Mouse (Mus musculus) Patski (cell line): ENCODE results near the gene Mief1. TPM values are rescaled to one million over a fixed set of nuclear protein-coding genes. Genes with fewer than 3 reads are reported as not detected.

Experiments
- ATAC-seq: fragments of 100-300 bp; one replicate; pipeline ENCODE4 v1.8.0; 2021
- CTCF ChIA-PET: fragments of 350-600 bp; sonication (Branson Sonifier 250); formaldehyde crosslinking; loops from one replicate; lab custom pipeline; 2022; ENCODE audit warnings: inconsistent platforms; lab: Charles Lee
- POLR2A ChIA-PET: fragments of 350-600 bp; sonication (Branson Sonifier 250); formaldehyde crosslinking; loops from one replicate; lab custom pipeline; 2022; ENCODE audit warnings: antibody characterized with exemption, inconsistent platforms; lab: Charles Lee
- DNase-seq: peaks from one replicate; pipeline ENCODE4 v3.0.0-alpha.2; 2011; ENCODE audit warnings: low read depth, low spot score
- H3K27me3 ChIP-seq: fragments of 371-371 bp; one replicate; pipeline ENCODE4 v1.5.1; 2021
- CTCF ChIP-seq: fragments of 100-300 bp; IDR thresholded peaks from one replicate; pipeline ENCODE4 v1.5.1; 2021
- in situ Hi-C: fragments of 300-500 bp; cut with MboI; formaldehyde crosslinking; loops from 3 replicates; pipeline ENCODE4 v1.11.1; 2018; ENCODE audit warnings: low pct_unique_long_range_greater_than_20kb, mixed read lengths
- polyA plus RNA-seq: library from polyadenylated mRNA; unstranded; gene quantifications from one replicate; pipeline ENCODE4 v1.2.3, GENCODE M21; 2021

Mief1 gene
- polyA plus RNA-seq, 1 experiment from 2014 or later, result 18.4 TPM

DNA sequence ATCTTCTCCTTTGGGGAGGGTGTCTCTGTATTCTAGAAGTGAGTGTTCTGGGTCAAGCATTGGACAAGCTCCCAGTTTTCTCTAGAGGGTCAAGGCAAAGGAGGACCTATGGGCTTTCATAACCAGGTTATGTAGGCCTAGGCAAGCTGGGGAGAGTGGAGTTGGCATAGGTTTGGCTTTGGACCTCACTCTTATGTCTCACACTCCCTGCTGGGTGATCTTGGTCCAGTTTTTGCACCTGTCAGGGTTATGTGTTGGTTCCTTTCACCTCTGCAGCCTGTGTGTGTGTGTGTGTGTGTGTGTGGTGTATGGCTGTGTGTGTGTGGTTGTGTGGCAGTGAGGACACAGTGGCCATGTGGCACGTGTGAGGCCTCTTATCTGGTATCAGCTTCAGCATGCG lies 45.2 kb downstream of the Mief1 start:
- ChIA-PET POLR2A (no interaction called here), CTCF (no interaction called here)
- TF ChIP-seq CTCF, result no peak
- ATAC-seq, result no peak
- DNase-seq, result no peak
- peaks cover 25% of the 10 kb centered on the region for H3K27me3 ChIP-seq
- in situ Hi-C loops, result loop anchor here (10.0 kb wide), 1 partner anchor 216 kb away; no protein-coding TSS in a partner anchor

DNA sequence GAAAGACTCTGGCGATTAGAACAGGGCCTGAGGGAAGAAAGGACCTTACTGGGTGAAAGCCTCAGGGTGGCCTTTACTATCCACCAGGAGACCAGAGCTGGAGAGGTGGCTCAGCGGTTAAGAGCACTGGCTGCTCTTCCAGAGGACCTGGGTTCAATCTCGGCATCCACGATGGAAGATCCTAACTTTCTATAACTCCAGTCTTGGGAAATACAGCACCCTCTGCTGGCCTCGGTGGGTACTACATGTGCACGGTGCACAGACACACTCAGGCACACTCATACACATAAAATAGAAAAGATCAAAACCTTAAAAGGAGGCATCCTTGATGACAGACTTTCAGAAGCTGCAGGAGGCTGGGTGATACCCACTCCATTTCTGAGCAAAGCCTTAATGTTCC lies 46.8 kb downstream of the Mief1 start:
- POLR2A ChIA-PET, result no interaction called here
- no peak for DNase-seq
- CTCF ChIA-PET, result interaction anchor here (1.4 kb wide), 1 partner anchor 13 kb away, joined by 7 read pairs; no protein-coding TSS in a partner anchor
- in situ Hi-C loops, result no loop called here
- no peak for ATAC-seq
- TF ChIP-seq CTCF, result peak; percentile 85
- H3K27me3 ChIP-seq, result peaks cover 37% of the 10 kb centered on the region

DNA sequence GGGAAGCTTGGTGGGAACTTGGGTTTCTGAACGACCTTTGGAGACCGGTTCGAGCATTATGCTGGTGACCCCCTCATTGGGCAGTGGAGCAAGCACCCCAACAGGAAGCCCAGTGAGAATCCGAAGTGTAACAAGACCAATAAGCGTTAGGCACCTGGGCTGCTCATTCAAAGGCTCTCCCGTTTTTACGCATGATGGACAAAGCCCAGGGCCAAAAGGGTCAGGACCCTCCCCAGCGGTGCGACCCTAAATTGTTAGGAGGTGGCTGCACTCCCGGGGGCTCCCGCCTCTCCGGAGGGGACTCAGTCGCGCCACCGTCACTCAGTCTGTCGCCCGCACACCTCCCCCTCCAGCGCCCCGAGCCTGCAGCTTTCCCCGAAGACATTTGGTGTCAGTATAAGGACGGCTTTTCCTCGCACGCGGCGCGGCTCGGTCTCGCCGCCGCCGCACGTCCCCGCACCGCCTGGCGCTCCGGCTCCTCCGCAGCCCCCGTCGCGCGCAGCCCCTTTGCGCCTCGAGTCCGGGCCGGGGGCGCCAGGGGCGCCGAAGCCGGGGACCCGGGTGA lies 53.1 kb downstream of the Mief1 start, which contains the start of gene Cacna1i:
Cacna1i (plus strand) TSS at position 388 of the 565 bp plus-strand sequence.
- CTCF ChIA-PET, result interaction anchor here (1.6 kb wide), 1 partner anchor 418 kb away, joined by 3 read pairs; no protein-coding TSS in a partner anchor
- ATAC-seq, result no peak

DNA sequence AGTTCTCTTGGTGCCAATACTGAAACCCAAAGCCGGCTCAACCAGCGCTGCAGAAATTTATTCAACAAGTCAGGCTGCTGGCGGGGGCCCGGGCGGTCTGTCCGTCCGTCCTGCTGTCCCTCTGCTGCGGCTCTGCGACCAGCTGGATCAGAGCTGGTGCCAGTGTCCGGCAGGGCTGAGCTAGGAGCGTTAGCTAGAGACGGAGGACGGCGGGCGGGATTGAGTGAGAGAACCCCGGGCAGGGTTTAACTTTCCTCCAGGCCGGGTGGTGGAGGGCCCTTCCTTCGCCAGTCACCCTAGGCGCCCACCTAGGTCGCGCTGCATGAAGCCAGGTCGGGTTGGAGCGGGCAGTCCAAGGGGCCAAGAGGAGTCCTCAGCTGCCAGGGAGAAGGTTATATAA lies 54.2 kb downstream of the Mief1 start:
- CTCF ChIA-PET, result no interaction called here
- in situ Hi-C loops, result no loop called here
- POLR2A ChIA-PET, result no interaction called here
- ATAC-seq (no peak), DNase-seq (no peak)
- TF ChIP-seq CTCF, result no peak
- H3K27me3 ChIP-seq, result peaks cover 50% of the 10 kb centered on the region

More for the DNA sequence above, 53.1 kb downstream of the Mief1 start, which contains the start of gene Cacna1i:
- in situ Hi-C loops, result no loop called here
- no peak for DNase-seq
- H3K27me3 ChIP-seq, result peaks cover 58% of the 10 kb centered on the region
- no peak for TF ChIP-seq CTCF
- POLR2A ChIA-PET, result no interaction called here

DNA sequence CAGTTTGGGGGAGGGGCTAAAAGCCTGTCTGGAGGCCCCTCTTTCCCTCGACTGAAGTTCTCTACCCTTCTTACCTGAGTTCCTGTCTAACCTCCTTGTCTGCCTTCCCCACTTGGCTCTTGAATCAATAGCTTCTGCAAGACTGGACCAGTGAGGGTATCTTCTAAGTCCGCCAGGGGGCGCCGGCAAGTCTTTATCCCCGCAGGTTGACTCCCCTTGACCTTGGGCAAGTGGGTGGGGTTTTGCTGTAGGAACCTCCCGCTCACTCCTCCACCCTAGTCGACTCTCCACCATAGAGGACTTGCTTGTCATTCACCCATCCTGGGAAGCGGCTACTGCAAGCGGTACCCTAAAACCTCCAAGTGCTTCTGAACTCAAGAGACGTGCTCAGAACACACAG lies 55.6 kb downstream of the Mief1 start:
- peaks cover 43% of the 10 kb centered on the region for H3K27me3 ChIP-seq
- DNase-seq, result no peak
- in situ Hi-C loops, result no loop called here
- peak; percentile 88 for TF ChIP-seq CTCF
- no peak for ATAC-seq
- ChIA-PET CTCF (interaction anchor here (1.0 to 1.1 kb wide), 2 partner anchors 404 to 405 kb away, joined by 3 to 4 read pairs; no protein-coding TSS in a partner anchor), POLR2A (no interaction called here)

DNA sequence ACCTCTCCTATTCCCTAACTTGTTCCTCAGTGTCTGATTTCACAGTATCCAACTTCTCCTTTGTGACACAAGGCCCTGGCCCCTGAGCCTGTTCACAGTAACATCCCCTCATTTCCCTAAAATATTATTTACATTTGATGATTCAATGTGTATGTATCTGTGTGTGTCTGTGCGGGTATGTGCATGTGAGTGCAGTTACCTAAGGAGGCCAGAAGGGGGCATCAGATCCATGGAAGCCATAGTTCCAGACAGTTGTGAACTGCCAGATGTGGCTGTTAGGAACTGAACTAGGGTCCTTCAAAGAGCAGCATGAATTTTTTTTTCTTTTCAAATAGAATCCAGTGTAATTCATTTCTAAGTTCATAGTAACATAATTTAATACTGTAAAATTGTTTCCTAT lies 63.3 kb downstream of the Mief1 start:
- no peak for TF ChIP-seq CTCF
- DNase-seq (no peak), ATAC-seq (no peak)
- in situ Hi-C loops, result no loop called here
- ChIA-PET CTCF (no interaction called here), POLR2A (no interaction called here)
- no peaks in the 10 kb centered on the region for H3K27me3 ChIP-seq

Other genes starting within 250 kb of the Mief1 start
- gene Pdgfb, start 219.0 kb upstream of the Mief1 start, polyA plus RNA-seq, result 96.5 TPM
- 91.6 TPM for gene Syngr1, start 142.7 kb upstream of the Mief1 start, polyA plus RNA-seq
- gene Rpl3, start 142.2 kb upstream of the Mief1 start, polyA plus RNA-seq, result 938 TPM
- gene Tab1, start 100.9 kb upstream of the Mief1 start, polyA plus RNA-seq, result 32.3 TPM
- gene Mgat3, start 60.3 kb upstream of the Mief1 start, polyA plus RNA-seq, result 41.0 TPM
- gene AC140267.1, start 1.8 kb downstream of the Mief1 start, polyA plus RNA-seq, result not detected
- gene Atf4, start 21.2 kb downstream of the Mief1 start, polyA plus RNA-seq, result 403 TPM
- 51.7 TPM for gene Rps19bp1, start 30.3 kb downstream of the Mief1 start, polyA plus RNA-seq
- 0.03 TPM for gene Cacna1i, start 53.2 kb downstream of the Mief1 start, polyA plus RNA-seq